In the genomic region with DNA sequence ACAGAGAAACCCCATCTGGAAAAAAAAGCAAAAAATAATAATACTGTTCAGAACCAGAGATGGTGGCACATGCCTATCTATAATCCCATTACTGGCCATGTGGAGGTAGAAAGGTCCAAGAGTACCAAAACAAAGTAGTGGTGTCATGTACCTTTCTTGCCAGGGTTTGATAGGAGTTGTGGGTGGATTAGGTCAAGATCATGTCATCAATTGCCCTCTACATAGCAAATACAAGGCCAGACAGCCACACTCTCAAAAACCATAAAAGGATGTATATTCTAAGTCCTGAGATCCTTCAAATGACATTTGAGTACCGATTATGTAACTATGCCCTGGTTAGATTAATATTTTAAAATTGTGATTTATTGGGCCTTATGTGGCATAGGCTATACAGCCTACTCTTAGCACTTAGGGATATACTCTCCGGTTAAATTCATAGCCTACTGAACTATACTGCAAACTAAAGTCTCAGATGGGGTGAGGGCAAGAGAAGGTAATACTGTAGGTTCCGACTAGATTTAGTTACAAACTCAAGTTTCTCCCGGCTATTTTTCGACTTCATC, we compare ENCODE assay signal across 8 mouse cellular contexts. TPM values are rescaled to one million over a fixed set of nuclear protein-coding genes. Genes with fewer than 3 reads are reported as not detected.
DNase-seq lines count a peak whose midpoint lies in the region; ATAC-seq lines count a peak whose summit lies in the region.

No protein-coding gene starts in this region.

- peak overlapping the region; percentile 84 for H3K4me3 ChIP-seq in liver, embryonic 11.5 days (ENCODE audit: low read depth, low read length)

- H3K4me1 ChIP-seq in liver, embryonic 11.5 days (replicated peaks; ENCODE audit: control insufficient read depth, insufficient read depth, low read length) = peaks cover 5% of the 10 kb centered on the region

- H3K4me2 ChIP-seq in liver, embryonic 11.5 days = peak overlapping the region; percentile 86

- peak; percentile 55 for DNase-seq in cerebellum, adult 8-10 months
- no peak for DNase-seq in cerebellum, adult 9-11 months
- peak; percentile 34 for DNase-seq in 3T3-L1 (ENCODE audit: low read depth, low spot score)
- DNase-seq in fibroblast of lung, adult 2 months (ENCODE audit: low read depth) = peak; percentile 7
- DNase-seq in liver, embryonic 11.5 days (ENCODE audit: low spot score) = no peak
- DNase-seq in telencephalon, adult 2 months (ENCODE audit: low read depth, low spot score) = peak; percentile 31
- no peak for DNase-seq in left cerebral cortex, adult 9 months (ENCODE audit: low spot score in 2 of 2)
- DNase-seq in spleen, adult 18-20 months = no peak

- H3K9ac ChIP-seq in liver, embryonic 11.5 days (ENCODE audit: low read depth, low read length) = peak overlapping the region; percentile 98

- H3K36me3 ChIP-seq in liver, embryonic 11.5 days (ENCODE audit: control insufficient read depth, insufficient read depth, low read length) = peaks cover 13% of the 10 kb centered on the region

- H3K9me3 ChIP-seq in liver, embryonic 11.5 days (ENCODE audit: control insufficient read depth, low read length) = no peaks in the 10 kb centered on the region

- 13% methylated on average over 5 of the region's 5 CpGs for WGBS in liver, embryonic 11.5 days

- peak overlapping the region; percentile 97 for H3K27ac ChIP-seq in liver, embryonic 11.5 days (ENCODE audit: low read depth, low read length)

- ATAC-seq in liver, embryonic 11.5 days (replicated peaks; ENCODE audit: low FRiP score) = no peak

- no peaks in the 10 kb centered on the region for H3K27me3 ChIP-seq in liver, embryonic 11.5 days (replicated peaks; ENCODE audit: control insufficient read depth, insufficient read depth, low read length)

RNA-seq across cellular contexts. Expression of a gene that starts 0.8 kb away (rescaled TPM):
- polyA plus RNA-seq in liver, embryonic 11.5 days (2014; fragmentation: Nextera tagmentation; extraction: Ambion mirVana) = 16.8 and 19.5 TPM in 2 replicates

RNA-seq across cellular contexts. Expression of a gene that starts 42.1 kb away (rescaled TPM):
- 36.8 and 45.0 TPM in 2 replicates for polyA plus RNA-seq in liver, embryonic 11.5 days (2014; fragmentation: Nextera tagmentation; extraction: Ambion mirVana)

Comparison
In these comparisons a context has a peak if more than half of its experiments do, and no peak if none do; other contexts are left out.
1. DNase-seq: peak in cerebellum, adult 8-10 months (single experiment), 3T3-L1 (single experiment), fibroblast of lung, adult 2 months (single experiment) and telencephalon, adult 2 months (single experiment); none in cerebellum, adult 9-11 months (single experiment), liver, embryonic 11.5 days (single experiment), left cerebral cortex, adult 9 months (0 of 2) and spleen, adult 18-20 months (0 of 2).